Mouse (Mus musculus) left cerebral cortex, adult 2 months (tissue): Measurements from ENCODE around the gene Grk5. TPM values are rescaled to one million over a fixed set of nuclear protein-coding genes. Genes with fewer than 3 reads are reported as not detected.
"Not testable (repeated sequence)": the region's sequence is repeated elsewhere in the genome, so short reads cannot be mapped to it uniquely, and the experiment has no call there.

ENCODE experiments used
- DNase-seq, 2 experiments: peaks; one replicate each; pipeline ENCODE4 v3.0.0; 2021 to 2022; ENCODE audit warnings: low spot score in 2 of 2, mixed read lengths in 1 of 2; ENCODE audit errors: extremely low spot score in 1 of 2
- H3K27ac ChIP-seq: fragments of 200-600 bp; 2 replicates; pipeline ENCODE4 v1.8.1; 2022
- H3K4me3 ChIP-seq: fragments of 200-600 bp; 2 replicates; pipeline ENCODE4 v1.8.1; 2022
- CTCF ChIP-seq: fragments of 200-600 bp; IDR thresholded peaks from 2 replicates; pipeline ENCODE4 v1.8.1; 2022; ENCODE audit warnings: antibody characterized with exemption, mild to moderate bottlenecking, moderate library complexity
- intact Hi-C: fragments of 180-260 bp; cut with DNase I; formaldehyde crosslinking; loops from one replicate; pipeline ENCODE4 v1.15.1; 2025
- total RNA-seq, 2 experiments: library from RNA; stranded (reverse); gene quantifications; 2 replicates each; pipeline ENCODE4 v1.2.3; 2021

The Grk5 gene
- total RNA-seq, 2 experiments from 2014 or later: 18.2 to 18.5 TPM

GRCm38 (mm10) chr19:60915862-60916261 is 26.3 kb downstream of the Grk5 start:
- Histone ChIP-seq H3K4me3 (no peak overlapping the region), H3K27ac (no peak overlapping the region)
- intact Hi-C loops: no loop called here
- no peak for DNase-seq
- TF ChIP-seq CTCF: no peak

DNA sequence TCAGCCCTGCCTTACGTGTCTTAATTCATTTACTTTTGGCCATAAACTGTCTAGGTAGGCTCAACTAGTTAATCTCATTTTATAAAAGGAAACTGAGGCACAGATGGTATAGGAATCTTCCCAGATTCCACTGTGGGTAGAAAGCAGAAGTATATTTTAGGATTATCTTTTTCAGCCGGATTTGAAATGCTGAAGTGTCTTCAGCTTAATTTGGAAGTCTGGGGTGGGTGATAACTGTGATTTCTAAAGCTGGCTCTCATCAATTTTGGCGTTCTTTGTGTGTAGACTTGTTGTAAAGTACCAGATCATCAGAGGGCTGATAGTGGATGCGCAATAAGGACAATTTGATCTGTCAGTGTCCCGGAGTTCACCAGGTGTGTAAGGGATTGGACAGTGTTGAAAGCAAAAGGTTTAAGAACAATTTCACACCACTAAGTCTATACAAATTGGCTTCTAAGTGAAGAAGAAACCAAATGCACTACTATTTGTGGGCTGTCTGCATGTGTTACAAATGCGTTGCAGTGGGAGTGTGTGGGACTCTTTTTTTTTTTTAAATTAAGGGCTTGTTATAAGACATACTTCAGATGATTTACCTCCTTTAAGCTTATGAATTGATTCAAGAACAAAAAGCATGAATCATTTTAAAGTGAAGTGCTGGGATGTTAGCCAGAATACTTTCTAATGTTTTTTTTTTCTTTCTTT is 27.5 kb downstream of the Grk5 start:
- Histone ChIP-seq H3K4me3 (no peak overlapping the region), H3K27ac (no peak overlapping the region)
- intact Hi-C loops: no loop called here
- no peak for TF ChIP-seq CTCF
- no peak for DNase-seq

GRCm38 (mm10) chr19:60924534-60924933 is 35.0 kb downstream of the Grk5 start:
- H3K4me3 ChIP-seq, DNase-seq, intact Hi-C loops, H3K27ac ChIP-seq: not testable (repeated sequence)

- no peak for TF ChIP-seq CTCF
- H3K4me3 ChIP-seq: no peak overlapping the region
- no peak for DNase-seq
- H3K27ac ChIP-seq: no peak overlapping the region
- intact Hi-C loops: no loop called here
These were observed 45.5 kb downstream of the Grk5 start for GRCm38 (mm10) chr19:60935001-60935400.

GRCm38 (mm10) chr19:60939954-60940379 is 50.4 kb downstream of the Grk5 start:
- TF ChIP-seq CTCF: no peak
- Histone ChIP-seq H3K4me3 (no peak overlapping the region), H3K27ac (peak overlapping the region; percentile 58)
- intact Hi-C loops: no loop called here
- no peak for DNase-seq

DNA sequence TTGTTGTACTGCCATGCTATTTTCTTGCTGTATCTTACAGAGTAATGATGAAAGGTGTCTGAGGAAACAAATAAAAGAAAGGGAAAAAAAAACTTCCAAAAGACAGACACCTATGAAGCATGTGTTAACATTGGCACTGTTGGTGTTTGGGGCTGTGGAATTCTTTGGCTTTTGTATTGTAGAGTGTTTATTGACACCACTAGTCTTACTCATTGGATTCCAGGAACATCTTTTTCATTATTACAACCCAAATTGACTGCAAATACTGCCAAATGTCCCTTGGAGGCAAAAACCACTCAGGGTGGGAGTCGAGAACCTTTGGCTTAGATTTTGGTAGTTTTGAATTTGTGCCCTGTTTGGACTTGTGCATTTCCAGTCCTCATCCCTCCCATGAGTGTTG is 51.3 kb downstream of the Grk5 start:
- intact Hi-C loops: no loop called here
- H3K27ac ChIP-seq: no peak overlapping the region
- no peak for TF ChIP-seq CTCF
- no peak overlapping the region for H3K4me3 ChIP-seq
- no peak for DNase-seq

GRCm38 (mm10) chr19:60945801-60946311 is 56.3 kb downstream of the Grk5 start:
- no peak for DNase-seq
- intact Hi-C loops: no loop called here
- H3K27ac ChIP-seq: peak overlapping the region; percentile 7; the same call in 1 of the 2 replicates

DNA sequence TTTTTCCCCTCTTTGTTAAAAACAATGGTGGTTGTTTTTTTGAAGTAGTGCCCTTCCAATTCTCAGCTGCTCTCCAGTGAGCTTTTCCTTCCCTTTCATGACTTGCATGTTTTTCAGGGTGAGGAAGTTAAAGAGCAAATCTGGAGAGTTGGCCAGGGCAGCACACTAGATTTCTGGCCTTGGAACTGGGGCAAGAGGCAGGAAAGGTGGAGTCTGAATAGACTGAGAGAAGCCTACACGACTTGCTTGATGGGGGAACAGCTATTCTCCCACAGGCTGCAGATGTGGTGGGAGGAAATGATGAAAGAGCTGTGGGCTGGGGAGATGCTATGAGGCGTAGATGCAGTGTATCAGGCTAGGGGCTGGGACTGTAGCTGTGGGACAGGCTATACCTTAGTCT is 57.1 kb downstream of the Grk5 start:
- intact Hi-C loops: no loop called here
- no peak overlapping the region; the same call in 1 of the 2 replicates for H3K27ac ChIP-seq
- TF ChIP-seq CTCF: no peak
- no peak overlapping the region for H3K4me3 ChIP-seq
- DNase-seq: no peak

More at GRCm38 (mm10) chr19:60945801-60946311, 56.3 kb downstream of the Grk5 start:
- no peak for TF ChIP-seq CTCF
- H3K4me3 ChIP-seq: no peak overlapping the region

- H3K4me3 ChIP-seq: no peak overlapping the region
- TF ChIP-seq CTCF: no peak
- no peak for DNase-seq
- no peak overlapping the region for H3K27ac ChIP-seq
- intact Hi-C loops: no loop called here
These were observed 59.4 kb downstream of the Grk5 start for GRCm38 (mm10) chr19:60948996-60949395.

DNA sequence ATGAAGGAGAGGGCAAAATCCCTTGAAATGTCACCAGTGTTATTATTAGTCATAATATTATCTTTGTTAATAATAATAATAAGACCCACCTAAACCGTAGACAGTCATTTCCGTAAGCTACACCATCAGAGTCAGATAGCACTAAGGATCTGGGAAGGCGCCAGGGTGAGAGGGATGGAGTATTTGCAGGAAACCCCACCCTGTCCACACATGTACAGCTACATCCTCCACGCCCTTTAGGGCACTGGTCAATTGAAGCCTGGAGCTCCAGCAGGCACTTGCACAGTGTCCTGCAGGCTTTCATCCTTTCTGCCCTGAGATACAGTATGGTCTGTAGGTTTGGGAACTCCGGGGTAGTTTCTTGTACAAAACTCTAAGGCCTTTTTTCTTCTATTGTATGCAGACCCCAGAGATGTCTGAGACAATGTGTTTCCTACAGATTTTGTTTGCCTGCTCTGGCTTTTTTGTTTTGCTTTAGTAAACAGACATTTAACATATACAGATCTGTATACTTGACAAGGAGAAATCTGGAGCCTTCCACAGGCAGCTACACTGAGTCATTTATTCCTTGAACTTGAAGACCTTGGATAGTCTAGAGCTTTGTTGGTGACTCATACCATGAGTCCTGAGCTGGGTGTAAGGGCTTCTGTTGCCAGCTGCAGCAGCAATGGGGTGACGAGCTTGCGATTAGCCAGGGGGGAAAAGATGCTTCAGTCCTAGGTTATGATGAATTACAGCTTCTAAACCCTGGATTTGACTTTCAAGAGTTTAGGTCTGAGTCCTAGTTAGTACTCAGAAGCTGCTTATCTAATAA is 60.7 kb downstream of the Grk5 start:
- no peak for TF ChIP-seq CTCF
- Histone ChIP-seq H3K4me3 (no peak overlapping the region), H3K27ac (no peak overlapping the region)
- DNase-seq: no peak
- intact Hi-C loops: no loop called here

- intact Hi-C loops: no loop called here
- H3K27ac ChIP-seq: no peak overlapping the region
- no peak overlapping the region for H3K4me3 ChIP-seq
- no peak for DNase-seq
- TF ChIP-seq CTCF: no peak
These were observed 65.6 kb downstream of the Grk5 start for GRCm38 (mm10) chr19:60955131-60955530.

DNA sequence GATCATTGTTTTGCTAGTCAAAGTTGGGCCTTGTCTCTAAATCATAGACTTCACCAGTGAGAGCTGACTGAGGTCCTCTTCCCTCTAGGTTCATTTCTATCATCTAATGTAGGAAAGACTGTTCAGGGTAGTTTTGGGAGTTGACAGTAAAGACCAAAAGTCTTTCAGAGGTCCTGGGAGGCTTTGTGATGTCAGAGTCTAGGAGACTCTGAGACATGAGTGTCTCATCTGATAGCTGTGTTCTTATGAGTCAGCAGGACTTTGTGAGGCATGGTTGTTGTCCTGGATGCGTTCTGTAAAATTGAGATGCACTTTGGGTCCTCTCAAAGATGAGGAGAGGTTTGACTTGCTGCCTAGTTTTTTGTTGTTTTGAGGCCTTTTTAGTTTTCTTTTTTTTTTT is 66.2 kb downstream of the Grk5 start:
- H3K27ac ChIP-seq: no peak overlapping the region
- intact Hi-C loops: no loop called here
- DNase-seq: no peak
- TF ChIP-seq CTCF: no peak
- H3K4me3 ChIP-seq: no peak overlapping the region
